Mouse (Mus musculus) bone marrow macrophage, adult 2 months (primary cell): ENCODE measurements around the gene Arfrp1.

Experiments used
- CTCF ChIP-seq: IDR thresholded peaks from 2 replicates; pipeline ENCODE4 v1.5.1; 2012; ENCODE audit warnings: low read depth, mild to moderate bottlenecking, low read length, moderate library complexity
- POLR2A ChIP-seq: IDR thresholded peaks from 2 replicates; pipeline ENCODE4 v1.6.1; 2012; ENCODE audit warnings: mild to moderate bottlenecking, low read depth, low read length, borderline replicate concordance

- TF ChIP-seq CTCF (no peak), POLR2A (no peak)
Observed at GRCm38 (mm10) chr2:181340426-181340825, 24.8 kb downstream of the Arfrp1 start.
